ENCODE assay signal across 8 mouse cellular contexts in the genomic region with DNA sequence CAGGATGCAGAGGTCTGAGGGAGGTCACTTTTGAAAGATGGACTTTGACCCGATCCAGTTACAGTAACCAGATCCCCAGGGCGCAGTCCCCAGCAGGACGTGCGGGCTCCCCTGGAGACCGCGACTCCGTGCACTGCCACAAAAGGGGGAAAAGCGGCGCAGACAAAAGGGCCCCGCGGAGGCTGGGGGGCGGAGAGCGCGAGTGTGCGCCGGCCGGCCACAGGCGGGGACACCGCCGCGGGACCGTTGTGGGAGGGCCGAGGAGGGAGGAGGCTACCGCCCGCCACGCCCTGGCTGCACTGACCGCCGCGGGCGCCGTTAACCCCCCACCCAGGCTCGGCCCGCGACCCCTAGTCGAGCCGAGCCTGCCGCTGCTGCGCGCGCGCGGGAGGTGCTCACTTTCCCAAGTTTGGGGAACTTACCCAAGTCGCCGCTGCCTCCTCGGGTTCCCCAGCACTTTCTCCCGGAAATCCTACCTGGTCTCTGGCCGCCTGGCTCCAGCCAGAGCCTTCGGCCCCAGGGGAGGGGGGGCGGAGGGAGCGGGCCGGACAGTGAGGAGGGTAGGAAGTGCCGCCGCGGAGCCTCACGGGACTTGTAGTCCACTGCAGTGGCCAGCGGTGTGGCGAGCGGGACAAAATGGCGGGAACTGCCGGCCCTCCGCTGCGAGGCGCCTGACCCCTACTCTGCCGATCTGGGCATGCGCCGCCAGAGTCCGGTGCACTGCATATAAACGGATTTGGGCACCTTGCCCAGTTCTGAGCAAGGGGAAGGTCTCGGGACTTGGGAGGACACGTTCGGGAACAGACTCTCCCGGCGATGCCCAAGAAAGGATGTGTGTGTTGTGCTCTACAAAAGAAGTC. TPM values are rescaled to one million over a fixed set of nuclear protein-coding genes. Genes with fewer than 3 reads are reported as not detected.
DNase-seq lines count a peak whose midpoint lies in the region; ATAC-seq and TF ChIP-seq lines count a peak whose summit lies in the region.

Phactr4 (minus strand) TSS at position 567 of the 860 bp plus-strand sequence.

- peak within 1 kb of the TSS; percentile 74 for H3K4me2 ChIP-seq in forebrain, embryonic 16.5 days (ENCODE audit: low read length)
- H3K4me2 ChIP-seq in lung, embryonic 15.5 days: peak within 1 kb of the TSS; percentile 60

- H3K9me3 ChIP-seq in ES-E14 (ENCODE audit: control insufficient read depth, insufficient read depth, low read depth, low read length): no peaks in the 10 kb centered on the region
- H3K9me3 ChIP-seq in forebrain, embryonic 16.5 days (ENCODE audit: control insufficient read depth, low read length): no peaks in the 10 kb centered on the region
- no peaks in the 10 kb centered on the region for H3K9me3 ChIP-seq in lung, embryonic 15.5 days

- peak within 1 kb of the TSS; percentile 90 for H3K27ac ChIP-seq in ES-E14 (ENCODE audit: insufficient read depth, low read depth, low read length, poor library complexity, severe bottlenecking)
- H3K27ac ChIP-seq in forebrain, embryonic 16.5 days (ENCODE audit: low read length): peak within 1 kb of the TSS; percentile 94
- peak within 1 kb of the TSS; percentile 100 for H3K27ac ChIP-seq in lung, embryonic 15.5 days

- no peaks in the 10 kb centered on the region for H3K36me3 ChIP-seq in ES-E14 (ENCODE audit: control insufficient read depth, insufficient read depth, low read length, poor library complexity, severe bottlenecking)
- H3K36me3 ChIP-seq in forebrain, embryonic 16.5 days (ENCODE audit: control insufficient read depth, insufficient read depth): no peaks in the 10 kb centered on the region
- no peaks in the 10 kb centered on the region for H3K36me3 ChIP-seq in lung, embryonic 15.5 days

- in situ Hi-C loops in ES-E14 (cut with MboI; ENCODE audit: low sequenced_read_pairs in 2 of 2, unreplicated experiment in 2 of 2): no loop called here

- ATAC-seq in forebrain, embryonic 16.5 days: peak; percentile 96
- peak; percentile 99 for ATAC-seq in lung, embryonic 15.5 days (ENCODE audit: borderline replicate concordance, extremely low read depth, low FRiP score, low TSS enrichment)

- no peaks in the 10 kb centered on the region for H3K27me3 ChIP-seq in forebrain, embryonic 16.5 days (replicated peaks; ENCODE audit: control insufficient read depth, insufficient read depth, low read length)
- no peaks in the 10 kb centered on the region for H3K27me3 ChIP-seq in lung, embryonic 15.5 days

- peak within 1 kb of the TSS; percentile 91 for H3K9ac ChIP-seq in ES-E14 (ENCODE audit: insufficient read depth, low read depth, low read length, poor library complexity, severe bottlenecking)
- peak within 1 kb of the TSS; percentile 91 for H3K9ac ChIP-seq in forebrain, embryonic 16.5 days (replicated peaks; ENCODE audit: low read depth, low read length)
- H3K9ac ChIP-seq in lung, embryonic 15.5 days: peak within 1 kb of the TSS; percentile 94

- peak within 1 kb of the TSS; percentile 91 to 93 for H3K4me3 ChIP-seq in ES-E14 (ENCODE audit: insufficient read depth in 1 of 2, low read depth in 1 of 2, low read length in 2 of 2, poor library complexity in 1 of 2, severe bottlenecking in 1 of 2)
- peak within 1 kb of the TSS; percentile 96 for H3K4me3 ChIP-seq in forebrain, embryonic 16.5 days (replicated peaks; ENCODE audit: low read length)
- H3K4me3 ChIP-seq in lung, embryonic 15.5 days: peak within 1 kb of the TSS; percentile 89

- peak; percentile 92 for DNase-seq in ES-E14 (ENCODE audit: low read depth, low spot score)
- DNase-seq in cerebellum, adult 11-12 months: peak; percentile 93
- peak; percentile 99 for DNase-seq in heart, postnatal 4 days
- peak; percentile 89 to 92 for DNase-seq in layer of hippocampus, adult 8-10 months (ENCODE audit: low spot score in 2 of 2)
- peak; percentile 98 for DNase-seq in ovary, adult 18-20 months (ENCODE audit: low spot score)
- peak; percentile 67 for DNase-seq in thymus, postnatal 0 days (ENCODE audit: low spot score)

- H3K4me1 ChIP-seq in ES-E14 (ENCODE audit: control insufficient read depth in 2 of 2, insufficient read depth in 2 of 2, low read length in 2 of 2, poor library complexity in 1 of 2): 0 out of 4 replicates have a peak, but pooled peaks cover 0 to 3% of the 10 kb centered on the region in 2 experiments
- peaks cover 11% of the 10 kb centered on the region for H3K4me1 ChIP-seq in forebrain, embryonic 16.5 days (replicated peaks; ENCODE audit: control insufficient read depth, insufficient read depth, low read length)
- H3K4me1 ChIP-seq in lung, embryonic 15.5 days: peaks cover 21% of the 10 kb centered on the region

- 0% methylated on average over 67 of the region's 73 CpGs for WGBS in forebrain, embryonic 16.5 days
- under 1% methylated on average over 70 of the region's 73 CpGs for WGBS in lung, embryonic 15.5 days

TF ChIP-seq in ES-E14, 5 proteins besides CTCF, POLR2A, EP300 and RAD21:
- peak; percentile 96 for TF ChIP-seq HCFC1 (IDR thresholded peaks at IDR 0.05; ENCODE audit: borderline replicate concordance, insufficient read depth, low read length)
- no peak for TF ChIP-seq ZNF384 (IDR thresholded peaks at IDR 0.05; ENCODE audit: low read depth, low read length)

RNA-seq across cellular contexts. Expression of gene Phactr4, which starts in this region (rescaled TPM):
- total RNA-seq in ES-E14 (2012; rRNA removed): 4.0 and 7.8 TPM in 2 replicates
- polyA plus RNA-seq in forebrain, embryonic 16.5 days (2015; fragmentation: Nextera tagmentation; extraction: Ambion mirVana): 9.7 and 11.6 TPM in 2 replicates
- 10 to 100 TPM; 30.2 to 37.6 TPM for total RNA-seq in heart, postnatal 4 days (2021)
- total RNA-seq in layer of hippocampus, adult 8-10 months (2022): 10 to 100 TPM in 3 of 4 experiments, 1 to 10 TPM in 1; 9.0 to 14.0 (median 12.6) TPM
- polyA plus RNA-seq in lung, embryonic 15.5 days (2015; fragmentation: Nextera tagmentation; extraction: Ambion mirVana): 17.6 and 18.7 TPM in 2 replicates
- polyA plus RNA-seq in thymus, postnatal 0 days (2015; fragmentation: Nextera tagmentation; extraction: Ambion mirVana): 7.0 and 7.8 TPM in 2 replicates

Comparison
In these comparisons a context has a peak if more than half of its experiments do, and no peak if none do; other contexts are left out.
1. Peak in every context shown above with its lines: DNase-seq, ATAC-seq, H3K4me3 ChIP-seq and H3K27ac ChIP-seq.